Mouse (Mus musculus) MEL (cell line): ENCODE data around the gene Gm11077.

Experiments
- CTCF ChIP-seq, 3 experiments: IDR thresholded peaks in 2 of 3; conservative IDR thresholded peaks in 1 of 3; 2 replicates each; pipeline ENCODE4 v1.5.1; 2011 to 2012; ENCODE audit warnings: low read length in 3 of 3, low read depth in 2 of 3, mild to moderate bottlenecking in 2 of 3, improper control_type of control experiment in 1 of 3, inconsistent platforms in 1 of 3, mixed read lengths in 1 of 3, moderate library complexity in 1 of 3; ENCODE audit not compliant: control insufficient read depth in 1 of 3, insufficient read depth in 1 of 3, poor library complexity in 1 of 3, severe bottlenecking in 1 of 3
- GATA1 ChIP-seq: IDR thresholded peaks from 2 replicates; pipeline ENCODE4 v1.6.1; 2011; ENCODE audit warnings: low read depth, low read length, improper control_type of control experiment

GRCm38 (mm10) chr6:140766365-140766764, 37.3 kb downstream of the Gm11077 start:
- peak; percentile 15 to 39 (median 25); a peak in 4 of 6 replicates for TF ChIP-seq CTCF (IDR thresholded peaks at IDR 0.05 in 2 of 3, conservative IDR thresholded peaks at IDR 0.05 in 1 of 3; ENCODE audit: control insufficient read depth in 1 of 3, insufficient read depth in 1 of 3, low read depth in 2 of 3, low read length in 3 of 3, poor library complexity in 1 of 3, severe bottlenecking in 1 of 3)
- no peak for TF ChIP-seq GATA1
